Mouse (Mus musculus) lung, adult 2 months (tissue): Measurements from ENCODE around the gene Csf2rb2. TPM values are rescaled to one million over a fixed set of nuclear protein-coding genes. Genes with fewer than 3 reads are reported as not detected.
A peak's percentile ranks its signal among the peaks of the same experiment; 100 is the strongest.
"Not testable (repeated sequence)": the region's sequence is repeated elsewhere in the genome, so short reads cannot be mapped to it uniquely, and the experiment has no call there.

Experiments used
- DNase-seq: peaks from one replicate; pipeline ENCODE4 v3.0.0; 2022
- H3K4me1 ChIP-seq: fragments of 200-500 bp; 2 replicates; pipeline ENCODE4 v1.6.1; 2011; ENCODE audit warnings: low read length; ENCODE audit not compliant: control insufficient read depth, insufficient read depth
- H3K4me3 ChIP-seq: fragments of 200-500 bp; replicated peaks from 2 replicates; pipeline ENCODE3; 2011; ENCODE audit warnings: low read depth, mild to moderate bottlenecking, control low read depth, low read length; ENCODE audit errors: extremely low read depth
- CTCF ChIP-seq: fragments of 200-500 bp; IDR thresholded peaks from 2 replicates; pipeline ENCODE4 v1.5.1; 2011; ENCODE audit warnings: mild to moderate bottlenecking, low read length, control low read depth; ENCODE audit not compliant: insufficient read depth
- POLR2A ChIP-seq: fragments of 200-500 bp; IDR thresholded peaks from 2 replicates; pipeline ENCODE4 v1.6.1; 2011; ENCODE audit warnings: low read depth, mild to moderate bottlenecking, control low read depth, low read length, borderline replicate concordance; ENCODE audit errors: extremely low read depth
- WGBS: fragments of 180-500 bp; shearing (Covaris S2); methylation state at CpG from one replicate; pipeline ENCODE4 v1.1.7; 2018; 5-methylcytosine and 5-hydroxymethylcytosine counted together
- polyA plus RNA-seq: library from polyadenylated mRNA; depleted of rRNA; stranded (reverse); fragments of >200 nt; gene quantifications from 2 replicates; pipeline ENCODE4 v1.2.3, GENCODE M21; 2012

The Csf2rb2 gene
- polyA plus RNA-seq, 1 experiment, result 9.5 TPM

GRCm38 (mm10) chr15:78287941-78288340 is 17.6 kb downstream of the Csf2rb2 start:
- no peak for DNase-seq
- H3K4me1 ChIP-seq, result no peaks in the 10 kb centered on the region
- TF ChIP-seq CTCF (no peak), POLR2A (no peak)
- no peak overlapping the region for H3K4me3 ChIP-seq
- 90% methylated on average over 5 of the region's 5 CpGs for WGBS

DNA sequence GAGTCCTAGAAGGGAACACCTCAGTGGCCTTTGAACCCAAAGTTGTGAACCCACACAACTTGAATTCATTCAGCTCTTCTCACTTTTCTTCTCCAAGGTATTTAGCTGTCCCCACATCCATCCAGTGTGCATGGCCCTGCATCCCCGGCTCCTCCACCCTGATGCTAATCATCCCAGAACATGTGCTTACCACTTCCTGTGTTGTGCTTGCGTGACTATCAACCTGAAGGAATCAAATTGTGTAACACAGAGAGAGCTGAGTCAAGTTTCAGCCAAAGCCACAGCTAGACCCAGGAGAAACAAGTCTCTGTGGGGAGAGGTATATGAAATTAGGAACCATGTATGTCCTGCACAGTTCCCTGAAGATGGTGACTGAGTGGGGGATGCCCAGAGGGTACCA is 27.2 kb downstream of the Csf2rb2 start:
- Histone ChIP-seq H3K4me3 (no peak overlapping the region), H3K4me1 (no peaks in the 10 kb centered on the region)
- no peak for DNase-seq
- 46% methylated on average over 2 of the region's 2 CpGs for WGBS
- TF ChIP-seq CTCF, result no peak
- no peak for TF ChIP-seq POLR2A

- H3K4me1 ChIP-seq, result no peaks in the 10 kb centered on the region
- TF ChIP-seq POLR2A (no peak), CTCF (no peak)
- no peak for DNase-seq
Observed at GRCm38 (mm10) chr15:78271208-78271607, 34.3 kb downstream of the Csf2rb2 start.

GRCm38 (mm10) chr15:78267865-78268264 is 37.7 kb downstream of the Csf2rb2 start:
- DNase-seq, result no peak
- WGBS, result 41% methylated on average over 4 of the region's 4 CpGs
- H3K4me3 ChIP-seq, result no peak overlapping the region
- no peaks in the 10 kb centered on the region for H3K4me1 ChIP-seq
- TF ChIP-seq CTCF (no peak), POLR2A (no peak)

More at GRCm38 (mm10) chr15:78271208-78271607, 34.3 kb downstream of the Csf2rb2 start:
- H3K4me3 ChIP-seq, result no peak overlapping the region

- TF ChIP-seq CTCF (no peak), POLR2A (no peak)
- no peak for DNase-seq
- WGBS, result 73% methylated on average over 10 of the region's 10 CpGs
- Histone ChIP-seq H3K4me1 (no peaks in the 10 kb centered on the region), H3K4me3 (no peak overlapping the region)
Observed at GRCm38 (mm10) chr15:78267441-78267840, 38.1 kb downstream of the Csf2rb2 start.

- no peak for TF ChIP-seq CTCF
- no peak for TF ChIP-seq POLR2A
- Histone ChIP-seq H3K4me1 (no peaks in the 10 kb centered on the region), H3K4me3 (no peak overlapping the region)
- no peak for DNase-seq
- 72% methylated on average over 3 of the region's 3 CpGs for WGBS
Observed at GRCm38 (mm10) chr15:78263286-78263685, 42.2 kb downstream of the Csf2rb2 start.

DNA sequence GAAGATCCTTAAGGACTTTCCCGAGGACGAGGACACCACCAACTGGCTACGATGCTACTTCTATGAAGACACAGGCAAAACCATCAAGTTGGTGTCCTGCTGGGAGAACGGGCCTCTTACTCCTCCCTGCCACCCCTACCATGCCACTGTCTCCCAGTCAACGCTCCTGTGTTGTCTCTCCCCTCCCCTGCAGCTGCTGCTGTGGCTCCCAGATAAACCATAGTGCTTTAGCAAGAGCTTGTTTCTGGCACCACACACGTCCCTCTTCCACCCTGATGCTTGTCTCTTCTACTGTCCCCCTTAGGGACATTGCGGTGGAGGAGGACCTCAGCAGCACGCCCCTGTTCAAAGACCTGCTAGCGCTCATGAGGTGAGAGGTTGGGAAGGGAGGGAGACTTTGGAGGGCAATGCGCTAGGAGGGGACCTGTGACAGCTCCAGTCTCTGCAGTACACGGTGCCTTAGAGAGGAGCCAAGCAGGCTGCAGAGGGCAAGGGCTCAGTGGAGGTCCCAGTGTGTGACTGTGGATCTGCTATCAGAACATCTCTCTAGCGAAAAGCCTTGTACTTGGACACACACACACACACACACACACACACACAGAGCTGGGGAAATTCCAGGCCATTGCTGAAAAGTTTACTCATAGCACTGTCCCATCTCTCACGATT is 44.7 kb downstream of the Csf2rb2 start:
- H3K4me1 ChIP-seq, result no peaks in the 10 kb centered on the region
- H3K4me3 ChIP-seq, result no peak overlapping the region
- WGBS, result 59% methylated on average over 13 of the region's 13 CpGs
- DNase-seq, result no peak
- TF ChIP-seq POLR2A (no peak), CTCF (no peak)

DNA sequence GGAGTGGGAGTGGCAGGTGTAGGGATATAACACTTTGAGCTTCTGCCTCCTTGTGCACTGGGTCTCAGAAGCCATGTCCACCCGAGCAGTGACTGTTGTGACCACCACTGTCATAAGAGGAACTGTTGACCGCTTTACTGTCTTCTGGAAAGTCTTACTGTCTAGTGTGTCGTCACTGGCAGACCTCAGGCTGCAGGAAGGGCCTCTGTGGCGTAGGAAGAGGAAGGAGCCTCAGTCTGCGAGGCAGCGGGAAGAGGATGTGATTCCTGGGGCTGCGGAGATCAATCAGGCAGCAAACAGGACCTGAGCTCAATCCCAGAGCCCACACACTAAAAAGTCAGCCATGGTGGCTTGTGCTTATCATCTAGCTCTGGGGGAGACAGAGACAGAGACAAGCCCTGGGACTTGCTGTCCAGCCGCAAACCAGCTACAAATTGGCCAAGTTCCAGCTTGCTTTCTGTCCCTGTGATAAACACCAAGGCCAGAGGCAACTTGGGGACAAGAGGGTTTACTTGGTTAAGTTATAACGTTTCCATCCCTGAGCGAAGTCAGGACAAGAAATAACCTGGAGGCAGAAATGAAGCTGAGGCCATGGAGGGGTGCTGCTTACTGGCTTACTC is 47.2 kb downstream of the Csf2rb2 start:
- TF ChIP-seq CTCF, result no peak
- no peak for TF ChIP-seq POLR2A
- WGBS, result 54% methylated on average over 10 of the region's 10 CpGs
- DNase-seq, result no peak

DNA sequence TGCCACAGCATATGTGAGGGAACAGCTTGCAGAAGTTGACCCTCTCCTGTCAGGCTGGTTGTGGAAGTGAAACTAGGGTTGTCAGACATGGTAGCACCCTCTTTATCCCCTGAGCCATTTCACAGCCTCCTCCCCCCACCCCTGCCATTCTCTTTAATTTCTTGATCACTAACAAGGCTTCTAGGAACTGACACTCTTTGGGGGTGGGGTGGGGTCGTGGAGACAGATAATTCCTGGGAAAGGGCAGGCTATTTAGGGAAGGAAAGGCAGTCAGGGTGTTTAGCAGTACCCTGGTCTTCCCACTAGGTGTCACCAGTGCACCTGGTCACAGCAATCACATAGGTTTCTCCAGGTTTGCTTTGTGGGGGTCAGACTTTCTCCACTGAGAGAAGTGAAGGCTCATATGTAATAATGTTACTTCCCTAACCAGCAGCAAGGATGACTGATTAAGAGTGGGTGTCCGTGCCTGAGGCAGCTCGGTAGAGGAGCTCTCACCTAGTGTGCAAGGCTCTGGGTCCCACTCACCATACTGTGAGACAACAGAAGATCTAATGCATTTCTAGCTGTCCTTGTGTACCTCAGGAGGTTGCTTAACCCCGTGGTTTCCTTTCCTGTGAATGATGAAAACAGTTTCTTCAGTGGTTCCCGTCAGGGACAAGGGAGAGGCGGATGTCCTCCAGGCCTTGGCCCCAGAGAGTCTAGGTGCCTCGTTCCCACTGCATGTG is 48.0 kb downstream of the Csf2rb2 start:
- WGBS, result 30% methylated on average over 7 of the region's 7 CpGs
- TF ChIP-seq POLR2A (no peak), CTCF (peak; percentile 83)
- Histone ChIP-seq H3K4me3 (no peak overlapping the region), H3K4me1 (no peaks in the 10 kb centered on the region)
- DNase-seq, result peak; percentile 62

More for the DNA sequence above, 47.2 kb downstream of the Csf2rb2 start:
- Histone ChIP-seq H3K4me1 (no peaks in the 10 kb centered on the region), H3K4me3 (no peak overlapping the region)

DNA sequence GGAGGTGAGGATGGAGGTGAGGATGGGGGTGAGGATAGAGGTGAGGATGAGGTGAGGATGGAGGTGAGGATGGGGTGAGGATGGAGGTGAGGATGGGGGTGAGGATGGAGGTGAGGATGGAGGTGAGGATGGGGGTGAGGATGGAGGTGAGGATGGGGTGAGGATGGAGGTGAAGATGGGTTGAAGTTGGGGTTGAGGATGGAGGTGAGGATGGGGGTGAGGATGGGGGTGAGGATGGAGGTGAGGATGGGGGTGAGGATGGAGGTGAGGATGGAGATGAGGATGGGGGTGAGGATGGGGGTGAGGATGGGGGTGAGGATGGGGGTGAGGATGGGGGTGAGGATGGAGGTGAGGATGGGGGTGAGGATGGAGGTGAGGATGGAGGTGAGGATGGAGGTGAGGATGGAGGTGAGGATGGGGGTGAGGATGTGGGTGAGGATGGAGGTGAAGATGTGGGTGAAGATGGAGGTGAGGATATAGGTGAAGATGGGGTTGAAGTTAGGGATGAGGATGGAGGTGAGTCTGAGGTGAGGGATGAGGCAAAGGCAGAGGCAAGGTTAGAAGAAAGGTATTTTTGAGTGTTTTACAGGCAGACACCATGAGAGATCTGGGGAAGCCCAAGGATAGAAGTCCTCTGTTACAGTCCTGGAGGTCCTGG is 48.8 kb downstream of the Csf2rb2 start:
- not testable (repeated sequence) for DNase-seq, H3K4me3 ChIP-seq, H3K4me1 ChIP-seq
